In genomic region chr13:23497656-23498321, GRCm38 (mm10) we compare ENCODE assay signal across 8 mouse cellular contexts. TPM values are rescaled to one million over a fixed set of nuclear protein-coding genes. Genes with fewer than 3 reads are reported as not detected.
A peak's percentile ranks its signal among the peaks of the same experiment; 100 is the strongest.
DNase-seq lines count a peak whose midpoint lies in the region; ATAC-seq and TF ChIP-seq lines count a peak whose summit lies in the region.

No protein-coding gene starts in this region.

- no peak for ATAC-seq in hindbrain, embryonic 15.5 days (ENCODE audit: low FRiP score, low read depth)
- peak; percentile 35; the same call in 1 of the 2 replicates for ATAC-seq in liver, embryonic 15.5 days (ENCODE audit: insufficient read depth)
- no peak for ATAC-seq in megakaryocyte-erythroid progenitor cell, adult 5-6 weeks (replicated peaks; ENCODE audit: low FRiP score, low TSS enrichment, poor library complexity, severe bottlenecking)

- no peak overlapping the region for H3K9ac ChIP-seq in hindbrain, embryonic 15.5 days
- peak overlapping the region; percentile 30; the same call in 1 of the 2 replicates for H3K9ac ChIP-seq in liver, embryonic 15.5 days

- no peak overlapping the region for H3K27ac ChIP-seq in kidney, adult 2 months (ENCODE audit: insufficient read depth, low read depth, low read length)
- H3K27ac ChIP-seq in embryonic facial prominence, embryonic 10.5 days (replicated peaks), result no peak overlapping the region
- no peak overlapping the region for H3K27ac ChIP-seq in hindbrain, embryonic 15.5 days (replicated peaks)
- H3K27ac ChIP-seq in liver, embryonic 15.5 days (replicated peaks), result no peak overlapping the region

- 40% methylated on average over 19 of the region's 19 CpGs for WGBS in kidney, adult 2 months
- WGBS in embryonic facial prominence, embryonic 10.5 days, result under 1% methylated on average over 19 of the region's 19 CpGs
- 6% methylated on average over 19 of the region's 19 CpGs for WGBS in hindbrain, embryonic 15.5 days
- 4% methylated on average over 19 of the region's 19 CpGs for WGBS in liver, embryonic 15.5 days (ENCODE audit: insufficient replicate concordance)

- peak overlapping the region; percentile 44 for H3K4me2 ChIP-seq in hindbrain, embryonic 15.5 days
- peak overlapping the region; percentile 71 for H3K4me2 ChIP-seq in liver, embryonic 15.5 days

- no peaks in the 10 kb centered on the region for H3K27me3 ChIP-seq in kidney, adult 2 months (replicated peaks; ENCODE audit: control insufficient read depth, insufficient read depth, low read length)
- peaks cover 2% of the 10 kb centered on the region for H3K27me3 ChIP-seq in embryonic facial prominence, embryonic 10.5 days (replicated peaks; ENCODE audit: low read depth, poor library complexity, severe bottlenecking)
- peaks cover 21% of the 10 kb centered on the region for H3K27me3 ChIP-seq in hindbrain, embryonic 15.5 days
- no peaks in the 10 kb centered on the region for H3K27me3 ChIP-seq in liver, embryonic 15.5 days

- no peaks in the 10 kb centered on the region for H3K36me3 ChIP-seq in kidney, adult 2 months (ENCODE audit: control insufficient read depth, insufficient read depth, low read length)
- H3K36me3 ChIP-seq in embryonic facial prominence, embryonic 10.5 days (replicated peaks), result no peaks in the 10 kb centered on the region
- H3K36me3 ChIP-seq in hindbrain, embryonic 15.5 days, result no peaks in the 10 kb centered on the region
- no peaks in the 10 kb centered on the region for H3K36me3 ChIP-seq in liver, embryonic 15.5 days (replicated peaks)

- no peak overlapping the region for H3K4me3 ChIP-seq in kidney, adult 2 months (ENCODE audit: insufficient read depth, low read depth, low read length)
- peak overlapping the region; percentile 56 for H3K4me3 ChIP-seq in embryonic facial prominence, embryonic 10.5 days
- H3K4me3 ChIP-seq in hindbrain, embryonic 15.5 days, result peak overlapping the region; percentile 25
- peak overlapping the region; percentile 50 for H3K4me3 ChIP-seq in liver, embryonic 15.5 days (replicated peaks)

- no peak for TF ChIP-seq POLR2A in kidney, adult 2 months (IDR thresholded peaks at IDR 0.05; ENCODE audit: low read depth, low read length)

- no peak for TF ChIP-seq CTCF in kidney, adult 2 months (conservative IDR thresholded peaks at IDR 0.05; ENCODE audit: insufficient read depth, insufficient read length, low read depth, low read length)

- no peaks in the 10 kb centered on the region for H3K9me3 ChIP-seq in embryonic facial prominence, embryonic 10.5 days
- no peaks in the 10 kb centered on the region for H3K9me3 ChIP-seq in hindbrain, embryonic 15.5 days
- no peaks in the 10 kb centered on the region for H3K9me3 ChIP-seq in liver, embryonic 15.5 days (replicated peaks)

- H3K4me1 ChIP-seq in kidney, adult 2 months (ENCODE audit: control insufficient read depth, insufficient read depth, low read length), result no peaks in the 10 kb centered on the region; the same call in 1 of the 2 replicates
- peaks cover 41% of the 10 kb centered on the region for H3K4me1 ChIP-seq in embryonic facial prominence, embryonic 10.5 days
- H3K4me1 ChIP-seq in hindbrain, embryonic 15.5 days (replicated peaks), result peaks cover 8% of the 10 kb centered on the region; the same call in 1 of the 2 replicates
- H3K4me1 ChIP-seq in liver, embryonic 15.5 days (replicated peaks), result peaks cover 39% of the 10 kb centered on the region

- peak; percentile 13 for DNase-seq in kidney, adult 2 months
- no peak for DNase-seq in kidney, postnatal 10 days
- DNase-seq in ES-CJ7 (ENCODE audit: low read depth, low spot score), result peak; percentile 84
- DNase-seq in embryonic facial prominence, embryonic 10.5 days (ENCODE audit: low spot score), result peak; percentile 76
- no peak for DNase-seq in urinary bladder, postnatal 36 days (ENCODE audit: low spot score in 2 of 2)

RNA-seq across cellular contexts. Expression of gene Btn2a2, which starts 9.1 kb away (rescaled TPM):
- polyA plus RNA-seq in kidney, adult 2 months (2012; rRNA removed), result not detected in 2 replicates
- polyA plus RNA-seq in embryonic facial prominence, embryonic 10.5 days (2016; fragmentation: Nextera tagmentation; extraction: Ambion mirVana), result 0.99 and 1.2 TPM in 2 replicates
- polyA plus RNA-seq in hindbrain, embryonic 15.5 days (2015; fragmentation: Nextera tagmentation; extraction: Ambion mirVana), result 0.06 and 0.08 TPM in 2 replicates
- polyA plus RNA-seq in liver, embryonic 15.5 days (2015; fragmentation: Nextera tagmentation; extraction: Ambion mirVana), result not detected in 2 replicates
- total RNA-seq in megakaryocyte-erythroid progenitor cell, adult 5-6 weeks (2014; fragmentation: Nextera tagmentation), result not detected in 2 replicates
- not detected in 2 replicates for total RNA-seq in megakaryocyte-erythroid progenitor cell, adult 5-6 weeks (2017)

RNA-seq across cellular contexts. Expression of gene Btn1a1, which starts 32.1 kb away (rescaled TPM):
- polyA plus RNA-seq in kidney, adult 2 months (2012; rRNA removed), result not detected in 2 replicates
- 0.12 and 0.16 TPM in 2 replicates for polyA plus RNA-seq in embryonic facial prominence, embryonic 10.5 days (2016; fragmentation: Nextera tagmentation; extraction: Ambion mirVana)
- 0.17 TPM in 1 of 2 replicates, not detected in the other for polyA plus RNA-seq in hindbrain, embryonic 15.5 days (2015; fragmentation: Nextera tagmentation; extraction: Ambion mirVana)
- polyA plus RNA-seq in liver, embryonic 15.5 days (2015; fragmentation: Nextera tagmentation; extraction: Ambion mirVana), result 1.6 and 2.1 TPM in 2 replicates
- not detected in 2 replicates for total RNA-seq in megakaryocyte-erythroid progenitor cell, adult 5-6 weeks (2014; fragmentation: Nextera tagmentation)
- total RNA-seq in megakaryocyte-erythroid progenitor cell, adult 5-6 weeks (2017), result not detected in 2 replicates

RNA-seq across cellular contexts. Expression of gene Hist1h4h, which starts 33.1 kb away (rescaled TPM):
- polyA plus RNA-seq in kidney, adult 2 months (2012; rRNA removed), result 44.7 and 57.5 TPM in 2 replicates
- 2.7 and 3.0 TPM in 2 replicates for polyA plus RNA-seq in embryonic facial prominence, embryonic 10.5 days (2016; fragmentation: Nextera tagmentation; extraction: Ambion mirVana)
- polyA plus RNA-seq in hindbrain, embryonic 15.5 days (2015; fragmentation: Nextera tagmentation; extraction: Ambion mirVana), result 1.7 and 2.7 TPM in 2 replicates
- polyA plus RNA-seq in liver, embryonic 15.5 days (2015; fragmentation: Nextera tagmentation; extraction: Ambion mirVana), result 4.6 and 7.0 TPM in 2 replicates
- total RNA-seq in megakaryocyte-erythroid progenitor cell, adult 5-6 weeks (2014; fragmentation: Nextera tagmentation), result 115 and 209 TPM in 2 replicates
- total RNA-seq in megakaryocyte-erythroid progenitor cell, adult 5-6 weeks (2017), result 683 and 1,187 TPM in 2 replicates

RNA-seq across cellular contexts. Expression of gene Hist1h2af, which starts 35.9 kb away (rescaled TPM):
- polyA plus RNA-seq in kidney, adult 2 months (2012; rRNA removed), result 4.3 and 8.0 TPM in 2 replicates
- 4.8 and 5.5 TPM in 2 replicates for polyA plus RNA-seq in embryonic facial prominence, embryonic 10.5 days (2016; fragmentation: Nextera tagmentation; extraction: Ambion mirVana)
- polyA plus RNA-seq in hindbrain, embryonic 15.5 days (2015; fragmentation: Nextera tagmentation; extraction: Ambion mirVana), result 0.82 and 2.1 TPM in 2 replicates
- 8.3 and 9.7 TPM in 2 replicates for polyA plus RNA-seq in liver, embryonic 15.5 days (2015; fragmentation: Nextera tagmentation; extraction: Ambion mirVana)
- total RNA-seq in megakaryocyte-erythroid progenitor cell, adult 5-6 weeks (2014; fragmentation: Nextera tagmentation), result 41.1 and 66.5 TPM in 2 replicates
- total RNA-seq in megakaryocyte-erythroid progenitor cell, adult 5-6 weeks (2017), result 1,297 and 1,759 TPM in 2 replicates

RNA-seq across cellular contexts. Expression of gene Hist1h3g, which starts 37.4 kb away (rescaled TPM):
- 0.25 and 0.58 TPM in 2 replicates for polyA plus RNA-seq in kidney, adult 2 months (2012; rRNA removed)
- polyA plus RNA-seq in embryonic facial prominence, embryonic 10.5 days (2016; fragmentation: Nextera tagmentation; extraction: Ambion mirVana), result 6.5 and 7.7 TPM in 2 replicates
- 0.85 and 1.2 TPM in 2 replicates for polyA plus RNA-seq in hindbrain, embryonic 15.5 days (2015; fragmentation: Nextera tagmentation; extraction: Ambion mirVana)
- 9.4 and 11.7 TPM in 2 replicates for polyA plus RNA-seq in liver, embryonic 15.5 days (2015; fragmentation: Nextera tagmentation; extraction: Ambion mirVana)
- 189 and 293 TPM in 2 replicates for total RNA-seq in megakaryocyte-erythroid progenitor cell, adult 5-6 weeks (2014; fragmentation: Nextera tagmentation)
- total RNA-seq in megakaryocyte-erythroid progenitor cell, adult 5-6 weeks (2017), result 189 and 625 TPM in 2 replicates

Comparison
In these comparisons a context has a peak if more than half of its experiments do, and no peak if none do; other contexts are left out.
1. DNase-seq: peak in kidney, adult 2 months (single experiment), ES-CJ7 (single experiment) and embryonic facial prominence, embryonic 10.5 days (single experiment); none in kidney, postnatal 10 days (single experiment) and urinary bladder, postnatal 36 days (0 of 2).